Mouse (Mus musculus) embryonic facial prominence, embryonic 14.5 days (tissue): ENCODE data around the gene Rab6a. TPM values are rescaled to one million over a fixed set of nuclear protein-coding genes. Genes with fewer than 3 reads are reported as not detected.

Experiments used
- ATAC-seq: fragments of 200-750 bp; cut with Nextera tagmentation; 2 replicates; pipeline ENCODE4 v1.8.0; 2017; ENCODE audit warnings: low read depth, moderate number of reproducible peaks, moderate TSS enrichment
- DNase-seq: peaks from one replicate; pipeline ENCODE4 v3.0.0-alpha.2; 2015; ENCODE audit warnings: low spot score
- H3K27ac ChIP-seq: fragments of 300-500 bp; sonication (generic); replicated peaks from 2 replicates; pipeline ENCODE4 v1.5.1; 2014; ENCODE audit warnings: low read depth, mild to moderate bottlenecking, low read length, moderate library complexity
- H3K27me3 ChIP-seq: fragments of 300-500 bp; sonication (generic); replicated peaks from 2 replicates; pipeline ENCODE4 v1.6.1; 2014; ENCODE audit warnings: low read length; ENCODE audit not compliant: control insufficient read depth, insufficient read depth
- H3K36me3 ChIP-seq: fragments of 300-500 bp; sonication (generic); 2 replicates; pipeline ENCODE4 v1.6.1; 2014; ENCODE audit warnings: low read length, mixed read lengths; ENCODE audit not compliant: control insufficient read depth, insufficient read depth
- H3K4me1 ChIP-seq: fragments of 300-500 bp; sonication (generic); 2 replicates; pipeline ENCODE4 v1.6.1; 2014; ENCODE audit warnings: antibody characterized with exemption, low read length; ENCODE audit not compliant: control insufficient read depth, insufficient read depth
- H3K4me2 ChIP-seq: fragments of 300-500 bp; sonication (generic); 2 replicates; pipeline ENCODE4 v1.6.1; 2014; ENCODE audit warnings: low read depth, mild to moderate bottlenecking, low read length, moderate library complexity, mixed read lengths
- H3K4me3 ChIP-seq: fragments of 300-500 bp; sonication (generic); 2 replicates; pipeline ENCODE4 v1.5.1; 2014; ENCODE audit warnings: low read depth, mild to moderate bottlenecking, low read length
- H3K9ac ChIP-seq: fragments of 300-500 bp; sonication (generic); 2 replicates; pipeline ENCODE4 v1.6.1; 2014; ENCODE audit warnings: low read depth, mild to moderate bottlenecking, low read length, moderate library complexity, mixed read lengths
- H3K9me3 ChIP-seq: fragments of 300-500 bp; sonication (generic); 2 replicates; pipeline ENCODE4 v1.6.1; 2016; ENCODE audit warnings: low read length; ENCODE audit not compliant: control insufficient read depth
- WGBS: fragments of 180-500 bp; shearing (Covaris S2); extraction: QIAGEN DNeasy Blood & Tissue Kit; methylation state at CpG from one replicate; pipeline ENCODE4 v1.1.7; 2014; 5-methylcytosine and 5-hydroxymethylcytosine counted together
- polyA plus RNA-seq: library from polyadenylated mRNA; unstranded; fragments of >200 nt; fragmentation: Nextera tagmentation; extraction: Ambion mirVana; gene quantifications from 2 replicates; pipeline ENCODE4 v1.2.1, GENCODE M21; 2014

The Rab6a gene
- polyA plus RNA-seq, 1 experiment from 2014 or later: 136 TPM

GRCm38 (mm10) chr7:100649095-100649494, 41.9 kb downstream of the Rab6a start:
- Histone ChIP-seq H3K27me3 (no peaks in the 10 kb centered on the region), H3K9me3 (no peaks in the 10 kb centered on the region), H3K4me1 (no peaks in the 10 kb centered on the region), H3K27ac (no peak overlapping the region), H3K4me2 (no peak overlapping the region), H3K36me3 (0 out of 2 replicates have a peak, but pooled peaks cover 3% of the 10 kb centered on the region), H3K9ac (no peak overlapping the region), H3K4me3 (no peak overlapping the region)
- DNase-seq (no peak), ATAC-seq (no peak)
- 71% methylated on average over 4 of the region's 4 CpGs for WGBS

DNA sequence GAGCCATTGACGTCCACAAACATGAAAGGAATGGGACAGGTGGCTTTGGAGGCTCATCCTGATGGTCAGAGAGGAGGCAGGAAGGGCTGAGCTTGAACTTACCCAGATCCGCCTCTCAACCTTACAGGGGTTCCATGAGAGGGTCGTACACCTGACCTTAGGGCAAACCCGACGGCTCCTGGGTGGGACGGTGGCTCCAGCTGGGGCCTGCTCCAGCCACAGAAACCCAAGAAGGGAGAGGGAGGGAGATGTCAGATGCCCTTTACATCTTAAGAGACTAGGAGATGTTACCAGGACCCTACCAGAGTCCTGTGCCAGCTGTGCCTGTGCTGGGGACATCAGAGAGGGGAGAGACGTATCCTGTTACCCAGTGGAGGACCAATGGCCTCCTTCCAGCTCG, 42.6 kb downstream of the Rab6a start:
- Histone ChIP-seq H3K27ac (no peak overlapping the region), H3K9ac (no peak overlapping the region), H3K4me3 (no peak overlapping the region), H3K4me2 (no peak overlapping the region), H3K4me1 (no peaks in the 10 kb centered on the region), H3K9me3 (no peaks in the 10 kb centered on the region), H3K27me3 (no peaks in the 10 kb centered on the region), H3K36me3 (0 out of 2 replicates have a peak, but pooled peaks cover 2% of the 10 kb centered on the region)
- DNase-seq (no peak), ATAC-seq (no peak)
- WGBS: 65% methylated on average over 8 of the region's 8 CpGs

DNA sequence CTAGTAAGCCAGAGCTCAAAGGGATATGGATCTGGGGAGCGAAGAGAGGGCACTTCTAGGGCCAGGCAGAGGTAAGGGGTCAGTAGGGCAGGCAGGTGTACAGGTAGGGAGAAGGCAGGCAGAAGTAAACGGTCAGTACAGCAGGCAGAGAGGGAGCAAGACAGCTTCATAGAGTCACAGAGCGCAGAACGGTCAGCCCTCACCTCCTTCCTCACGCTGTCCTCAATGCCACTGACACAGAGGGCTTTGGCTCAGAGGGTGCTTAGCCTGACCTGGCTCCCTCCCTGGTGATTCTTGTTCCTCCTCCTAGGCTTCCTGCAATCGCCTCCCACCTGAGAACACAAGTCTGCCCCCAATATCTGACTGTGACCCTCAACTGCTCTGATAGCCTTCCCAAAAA, 43.2 kb downstream of the Rab6a start:
- no peak for ATAC-seq
- 81% methylated on average over 6 of the region's 6 CpGs for WGBS
- DNase-seq: no peak

DNA sequence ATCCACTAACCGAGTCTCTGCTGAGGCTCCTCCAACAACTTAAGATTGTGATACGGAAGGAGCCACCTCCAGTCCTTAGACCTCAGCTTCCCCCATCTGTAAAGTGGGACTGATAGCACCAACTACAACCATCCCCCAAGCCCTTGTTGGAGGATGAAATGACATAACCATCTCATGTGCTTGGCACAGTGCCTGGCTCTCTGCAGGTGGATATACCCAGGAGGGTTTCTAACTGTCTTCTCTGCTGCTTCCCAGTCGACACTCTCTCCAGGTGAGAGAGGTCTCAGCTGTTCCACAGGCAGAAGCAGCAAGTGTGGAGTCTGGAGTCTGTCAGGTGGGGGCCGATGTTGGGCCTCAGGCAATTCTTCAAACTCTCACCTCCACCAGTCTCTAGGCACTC, 43.8 kb downstream of the Rab6a start:
- H3K36me3 ChIP-seq: no peaks in the 10 kb centered on the region
- no peaks in the 10 kb centered on the region for H3K9me3 ChIP-seq
- H3K4me2 ChIP-seq: no peak overlapping the region
- no peaks in the 10 kb centered on the region for H3K4me1 ChIP-seq
- no peak; the same call in 1 of the 2 replicates for ATAC-seq
- H3K4me3 ChIP-seq: no peak overlapping the region
- no peak overlapping the region for H3K27ac ChIP-seq
- no peaks in the 10 kb centered on the region for H3K27me3 ChIP-seq
- WGBS: 78% methylated on average over 4 of the region's 4 CpGs
- no peak overlapping the region for H3K9ac ChIP-seq
- DNase-seq: peak; percentile 35

More for the DNA sequence above, 43.2 kb downstream of the Rab6a start:
- Histone ChIP-seq H3K4me1 (no peaks in the 10 kb centered on the region), H3K9me3 (no peaks in the 10 kb centered on the region), H3K27me3 (no peaks in the 10 kb centered on the region), H3K4me2 (no peak overlapping the region), H3K4me3 (no peak overlapping the region), H3K9ac (no peak overlapping the region), H3K27ac (no peak overlapping the region), H3K36me3 (no peaks in the 10 kb centered on the region)

GRCm38 (mm10) chr7:100653480-100654266, 46.5 kb downstream of the Rab6a start:
- Histone ChIP-seq H3K9ac (no peak overlapping the region), H3K4me3 (no peak overlapping the region), H3K27me3 (no peaks in the 10 kb centered on the region), H3K9me3 (no peaks in the 10 kb centered on the region), H3K4me2 (no peak overlapping the region), H3K27ac (no peak overlapping the region; the same call in 1 of the 2 replicates), H3K4me1 (0 out of 2 replicates have a peak, but pooled peaks cover 5% of the 10 kb centered on the region), H3K36me3 (no peaks in the 10 kb centered on the region)
- peak; percentile 61 for DNase-seq
- 68% methylated on average over 9 of the region's 9 CpGs for WGBS
- peak; percentile 41; the same call in 1 of the 2 replicates for ATAC-seq

DNA sequence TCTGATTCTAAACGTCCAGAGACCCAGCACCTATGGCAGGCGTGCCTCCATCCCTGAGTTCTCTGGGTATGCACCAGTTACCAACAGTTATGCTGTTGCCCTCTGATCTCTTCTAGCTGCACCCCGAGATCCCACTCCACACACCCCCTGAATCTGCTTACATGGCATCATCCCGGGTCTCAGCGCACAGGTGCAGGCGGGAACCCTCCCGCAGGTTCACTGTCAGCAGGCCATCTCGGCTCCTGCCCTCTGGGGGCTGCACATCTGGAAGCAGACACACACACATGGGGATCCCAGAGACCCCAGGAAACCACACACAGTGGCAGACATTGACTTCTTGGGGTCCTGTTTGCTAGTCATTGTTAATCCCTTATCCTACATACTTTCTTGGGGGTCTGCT, 47.2 kb downstream of the Rab6a start:
- H3K9me3 ChIP-seq: no peaks in the 10 kb centered on the region
- ATAC-seq: no peak
- WGBS: 82% methylated on average over 8 of the region's 8 CpGs
- no peak overlapping the region; the same call in 1 of the 2 replicates for H3K27ac ChIP-seq
- H3K4me1 ChIP-seq: 0 out of 2 replicates have a peak, but pooled peaks cover 5% of the 10 kb centered on the region
- no peak overlapping the region for H3K4me2 ChIP-seq
- H3K27me3 ChIP-seq: no peaks in the 10 kb centered on the region
- no peak for DNase-seq
- no peak overlapping the region for H3K9ac ChIP-seq
- H3K4me3 ChIP-seq: no peak overlapping the region
- H3K36me3 ChIP-seq: no peaks in the 10 kb centered on the region

- no peaks in the 10 kb centered on the region for H3K36me3 ChIP-seq
- no peak overlapping the region for H3K27ac ChIP-seq
- H3K4me3 ChIP-seq: no peak overlapping the region
- H3K9ac ChIP-seq: no peak overlapping the region
- no peak overlapping the region for H3K4me2 ChIP-seq
- H3K4me1 ChIP-seq: 0 out of 2 replicates have a peak, but pooled peaks cover 5% of the 10 kb centered on the region
- H3K27me3 ChIP-seq: no peaks in the 10 kb centered on the region
- 32% methylated on average over 5 of the region's 5 CpGs for WGBS
- DNase-seq (no peak), ATAC-seq (no peak)
- H3K9me3 ChIP-seq: no peaks in the 10 kb centered on the region
These were observed 49.5 kb downstream of the Rab6a start for GRCm38 (mm10) chr7:100656739-100657138.

DNA sequence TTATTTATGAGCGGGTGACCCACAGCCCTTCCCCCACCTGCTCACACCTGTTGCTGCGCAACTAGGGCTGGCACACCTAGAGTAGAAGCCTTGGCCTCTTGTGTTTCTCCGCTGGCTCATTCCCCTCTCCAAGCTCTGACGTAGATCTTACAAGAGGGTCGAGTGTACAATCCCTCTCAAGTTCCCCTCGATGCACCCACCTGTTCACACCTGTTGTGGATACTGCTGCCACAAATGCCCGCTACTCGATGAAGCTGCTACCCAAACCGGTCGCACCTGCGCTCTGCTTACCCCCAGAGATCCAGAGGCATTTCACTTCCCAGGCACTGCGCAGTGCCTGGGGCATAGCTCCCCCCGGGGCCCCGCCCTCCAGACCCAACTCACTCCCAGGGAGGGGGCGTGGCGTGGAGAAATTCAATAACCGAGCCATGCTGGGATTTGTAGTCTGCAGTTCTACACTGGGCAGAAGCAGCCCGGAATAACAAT, 50.9 kb downstream of the Rab6a start:
- Histone ChIP-seq H3K27me3 (no peaks in the 10 kb centered on the region), H3K9me3 (no peaks in the 10 kb centered on the region), H3K36me3 (no peaks in the 10 kb centered on the region), H3K9ac (peak overlapping the region; percentile 25; the same call in 1 of the 2 replicates), H3K27ac (no peak overlapping the region), H3K4me2 (peak overlapping the region; percentile 44), H3K4me1 (peaks cover 9% of the 10 kb centered on the region; the same call in 1 of the 2 replicates), H3K4me3 (no peak overlapping the region)
- DNase-seq (peak; percentile 72), ATAC-seq (peak; percentile 71; the same call in 1 of the 2 replicates)
- 25% methylated on average over 18 of the region's 18 CpGs for WGBS
